Mouse (Mus musculus) adrenal gland, postnatal 36 days (tissue): ENCODE data around the gene Olfr38. TPM values are rescaled to one million over a fixed set of nuclear protein-coding genes. Genes with fewer than 3 reads are reported as not detected.

ENCODE experiments used
- DNase-seq, 2 experiments: peaks; one replicate each; pipeline ENCODE4 v3.0.0; 2021; ENCODE audit warnings: mixed read lengths in 1 of 2
- long read RNA-seq, 2 experiments: library from polyadenylated mRNA; stranded (forward); transcript quantifications; one replicate each; pipeline ENCODE4 v2.0.0; 2021; ENCODE audit warnings: borderline sequencing depth in 2 of 2
- total RNA-seq, 2 experiments: library from RNA; stranded (reverse); gene quantifications; 2 replicates each; pipeline ENCODE4 v1.2.3; 2021

The Olfr38 gene
- not detected for total RNA-seq
- long read RNA-seq, experiment 1: 0 reads
- long read RNA-seq, experiment 2: 0 reads

DNA sequence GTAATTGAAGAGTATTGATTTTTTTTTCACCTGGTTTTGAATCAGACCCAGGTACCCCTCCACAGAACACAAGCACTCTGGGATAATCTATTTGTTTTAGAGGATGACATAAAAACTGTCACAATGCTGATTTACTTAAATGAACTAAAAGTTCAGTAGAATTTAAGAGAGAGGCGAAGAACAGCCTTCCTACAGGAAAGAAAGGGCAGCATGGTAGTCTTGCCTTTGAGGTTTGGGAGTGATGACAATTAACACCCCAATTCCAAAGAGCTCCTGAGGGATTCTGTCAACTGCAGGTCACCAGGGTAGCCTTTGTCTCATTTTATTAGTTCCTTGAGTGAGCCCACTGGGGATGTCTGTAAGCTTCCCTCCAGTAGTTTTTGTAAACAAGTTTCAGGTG is at the start of gene Olfr38:
TSS of gene Olfr38 (plus strand) at position 301 of the 400 bp plus-strand sequence.
- DNase-seq: no peak

DNA sequence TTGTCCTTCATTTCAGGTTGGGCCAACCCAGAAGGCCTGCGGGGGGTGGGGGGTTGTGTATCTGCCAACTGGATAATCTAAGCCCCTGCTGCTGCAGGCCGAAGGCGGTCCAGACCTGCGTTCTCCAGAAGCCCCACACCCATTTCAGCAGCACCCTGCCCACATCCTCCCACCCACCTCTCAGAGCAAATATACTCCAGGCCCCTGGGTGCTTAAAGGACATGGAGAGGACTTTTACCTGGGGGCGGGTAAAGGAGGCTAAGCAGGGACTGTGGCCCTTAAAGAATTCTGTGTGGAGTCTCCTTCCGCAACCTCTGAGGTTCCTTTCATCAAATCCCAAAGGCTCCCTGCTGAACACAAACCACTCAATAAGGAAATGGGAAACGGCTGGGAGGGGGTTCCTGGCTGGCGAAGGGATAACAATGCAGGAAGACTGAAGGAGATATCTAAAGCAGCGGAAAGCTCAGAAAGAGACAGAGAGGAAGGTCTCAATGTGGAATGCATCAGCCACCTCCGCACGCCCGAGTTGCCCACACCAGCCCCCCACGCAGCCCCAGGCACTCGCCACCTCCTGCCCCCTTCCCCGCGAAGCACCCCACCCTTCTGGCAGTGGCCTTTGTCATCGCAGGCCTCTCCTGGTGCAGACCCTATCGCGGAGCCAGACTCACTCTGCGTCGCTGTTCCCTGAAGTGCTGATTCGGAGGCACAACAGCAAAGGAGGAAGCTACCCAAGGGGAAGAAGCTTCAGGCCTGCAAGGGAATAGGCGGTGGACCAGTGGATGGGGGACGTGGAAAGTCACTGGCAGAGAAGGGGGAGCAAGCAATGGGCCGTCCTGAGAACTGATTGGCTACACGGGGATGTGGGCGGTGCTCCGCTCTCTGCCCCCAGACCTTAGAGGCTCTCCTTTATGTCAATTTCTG is 46.7 kb upstream of the Olfr38 start, which contains the start of gene Tcaf1:
TSS of gene Tcaf1 (minus strand) at position 798 of the 921 bp plus-strand sequence.
- peak; percentile 87 to 91 for DNase-seq

DNA sequence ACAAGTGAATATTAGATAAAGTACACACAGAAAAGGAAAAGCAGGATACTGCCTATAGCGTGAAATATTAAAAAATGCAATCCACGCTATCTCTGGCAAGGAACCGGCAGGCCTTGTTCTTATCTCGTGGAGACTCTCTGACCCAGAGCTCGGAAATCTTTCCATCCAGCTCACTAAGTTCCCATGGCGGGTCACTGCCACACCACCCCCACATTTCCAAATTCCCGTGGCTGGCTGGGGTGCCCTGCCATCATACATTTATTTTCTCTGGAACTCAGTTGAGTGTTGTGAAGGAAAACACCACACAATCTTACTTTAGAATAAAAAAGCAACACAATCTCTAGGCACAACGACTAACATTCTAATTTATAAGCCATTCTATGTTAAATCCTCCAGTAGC is 41.5 kb upstream of the Olfr38 start:
- peak in 1 of 2 experiments; percentile 17 for DNase-seq

- peak; percentile 60 to 74 for DNase-seq
These were observed 38.2 kb upstream of the Olfr38 start for GRCm38 (mm10) chr6:42717973-42718372.

- DNase-seq: no peak
These were observed 17.1 kb upstream of the Olfr38 start, which contains the start of gene Olfr453 for GRCm38 (mm10) chr6:42739071-42739470. Gene Olfr453, plus strand, starts transcription at chr6:42739371.

DNA sequence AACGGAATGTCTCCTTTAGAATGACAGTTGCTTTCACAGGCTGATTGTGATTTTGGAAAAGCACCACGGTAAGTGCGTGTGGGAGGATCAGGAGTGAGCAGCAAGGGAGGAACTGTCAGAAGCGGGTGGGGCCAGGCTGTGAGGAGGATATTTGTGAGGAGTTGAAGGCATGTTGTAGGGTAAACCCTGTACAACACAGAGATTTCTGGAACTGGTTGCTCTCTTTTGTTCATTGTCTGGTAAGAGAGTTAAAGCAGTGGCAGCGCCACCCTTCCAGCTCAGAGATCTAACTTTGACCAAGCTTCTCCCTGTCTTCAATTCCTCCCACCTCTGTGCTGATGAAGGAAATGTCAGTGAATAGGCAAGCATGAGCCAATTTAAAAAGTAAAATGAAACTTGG is 13.9 kb upstream of the Olfr38 start:
- no peak for DNase-seq

DNA sequence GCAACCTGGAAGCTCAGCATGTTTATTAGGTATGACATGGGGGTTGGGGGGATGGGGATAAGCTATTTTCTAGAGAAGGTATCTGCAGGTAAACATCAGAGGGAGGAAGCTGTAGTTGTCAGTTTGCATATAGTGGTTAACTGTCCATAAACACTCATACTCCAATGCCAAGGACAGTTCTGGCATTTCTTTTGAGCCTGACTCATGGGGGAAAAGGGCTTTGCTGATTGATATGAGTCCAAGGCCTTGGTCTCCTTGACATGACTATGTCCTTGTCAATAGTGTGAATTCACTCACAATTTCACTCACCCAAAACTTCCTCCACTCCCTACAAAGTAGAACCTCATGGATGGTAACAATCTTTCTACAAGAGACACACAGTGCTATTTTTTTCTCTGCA is 8.4 kb upstream of the Olfr38 start:
- DNase-seq: peak; percentile 3 to 27

DNA sequence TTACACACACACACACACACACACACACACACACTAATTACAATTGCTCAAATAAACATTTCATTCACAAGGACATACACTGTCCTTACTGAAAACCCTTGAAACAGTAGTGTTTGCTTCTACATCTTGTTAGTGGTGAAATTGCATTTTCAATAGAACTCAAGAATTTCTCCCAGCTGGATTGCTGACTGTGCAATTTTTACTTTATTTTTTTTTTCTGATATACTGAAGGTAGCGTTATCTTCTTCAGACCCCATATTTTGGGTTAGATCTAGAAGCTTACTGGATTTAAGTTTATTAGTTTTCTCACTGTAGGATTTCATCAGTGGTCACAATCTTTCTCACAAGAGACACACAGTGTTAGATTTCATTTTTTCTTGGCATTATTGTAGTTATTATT is 20.9 kb downstream of the Olfr38 start:
- DNase-seq: no peak

DNA sequence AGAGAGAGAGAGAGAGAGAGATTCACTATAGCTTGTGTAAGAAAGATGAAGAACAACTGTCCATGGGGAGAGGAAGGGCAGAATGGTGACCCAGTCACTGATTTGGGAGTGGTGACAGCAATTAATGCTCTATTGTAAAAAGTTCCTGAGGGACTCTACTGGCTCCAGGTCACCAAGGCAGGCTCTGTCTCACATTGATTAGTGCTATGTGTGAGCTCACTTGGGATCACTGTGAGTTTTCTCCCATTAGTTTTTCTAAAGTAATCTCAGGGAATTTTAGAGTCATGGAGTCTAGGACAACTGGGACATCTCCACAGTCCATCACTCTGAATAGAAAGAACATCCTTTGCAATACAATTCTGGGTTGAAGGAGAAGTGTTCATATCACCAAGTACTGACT is 28.6 kb downstream of the Olfr38 start, which contains the start of gene Olfr452:
TSS of gene Olfr452 (plus strand) at position 301 of the 400 bp plus-strand sequence.
- no peak for DNase-seq

GRCm38 (mm10) chr6:42790247-42790948 is 34.2 kb downstream of the Olfr38 start:
- no peak for DNase-seq

DNA sequence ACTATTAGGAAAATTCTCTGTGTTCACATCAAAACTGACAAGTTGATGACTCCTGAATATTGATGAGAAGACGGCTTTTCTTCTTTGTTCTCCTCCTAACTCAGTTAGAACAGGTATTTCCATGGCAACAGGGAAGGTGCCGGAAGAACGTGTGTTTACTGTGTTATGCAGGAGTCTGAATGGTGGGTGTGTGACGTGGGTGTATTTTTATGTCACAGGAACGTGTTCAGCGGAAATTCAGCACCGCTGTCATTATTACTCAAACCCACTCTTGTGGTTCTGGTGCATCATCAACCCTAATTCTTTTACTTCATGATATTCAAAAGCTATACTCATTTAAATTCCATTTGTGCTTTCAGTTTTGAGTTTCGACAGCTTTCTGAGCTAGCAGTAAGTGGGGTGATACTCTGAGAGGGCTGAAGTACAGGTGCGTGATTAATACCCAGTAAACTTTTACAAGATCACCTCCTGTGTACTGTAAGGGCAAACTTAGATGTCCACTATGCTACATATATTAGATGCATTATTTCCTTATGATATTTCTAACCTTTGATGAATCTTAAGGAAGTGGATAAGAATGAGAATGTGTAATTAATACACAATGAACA is 34.8 kb downstream of the Olfr38 start:
- no peak for DNase-seq

- no peak for DNase-seq
These were observed 38.8 kb downstream of the Olfr38 start for GRCm38 (mm10) chr6:42794982-42795381.

GRCm38 (mm10) chr6:42811639-42812038 is 55.4 kb downstream of the Olfr38 start, which contains the start of gene Olfr450:
Gene Olfr450, plus strand, starts transcription at chr6:42811939.
- DNase-seq: no peak

Other genes starting within 250 kb of the Olfr38 start
- not detected for gene Olfr455, start 208.8 kb upstream of the Olfr38 start, total RNA-seq
- gene Tcaf3, start 158.7 kb upstream of the Olfr38 start, total RNA-seq: not detected
- 10 to 100 TPM in 1 of 2 experiments, 1 to 10 TPM in 1; 9.4 to 13.7 TPM for gene Tcaf2, start 111.2 kb upstream of the Olfr38 start, total RNA-seq
- 10 to 100 TPM; 71.7 to 85.6 TPM for gene Tcaf1, start 46.3 kb upstream of the Olfr38 start, total RNA-seq
- gene Olfr453, start 17.0 kb upstream of the Olfr38 start, total RNA-seq: not detected
- not detected for gene Olfr452, start 28.7 kb downstream of the Olfr38 start, total RNA-seq
- not detected for gene Olfr450, start 55.5 kb downstream of the Olfr38 start, total RNA-seq
- not detected for gene Olfr449, start 78.0 kb downstream of the Olfr38 start, total RNA-seq
- gene Olfr448, start 134.0 kb downstream of the Olfr38 start, total RNA-seq: not detected
- gene Olfr447, start 152.5 kb downstream of the Olfr38 start, total RNA-seq: not detected
- gene Olfr446, start 165.0 kb downstream of the Olfr38 start, total RNA-seq: not detected
- gene Olfr444, start 192.7 kb downstream of the Olfr38 start, total RNA-seq: not detected